Mouse (Mus musculus) gastrocnemius, adult 2 months (tissue): ENCODE results near the gene Sfi1. TPM values are rescaled to one million over a fixed set of nuclear protein-coding genes. Genes with fewer than 3 reads are reported as not detected.
A peak's percentile ranks its signal among the peaks of the same experiment; 100 is the strongest.
"Not testable (repeated sequence)": the region's sequence is repeated elsewhere in the genome, so short reads cannot be mapped to it uniquely, and the experiment has no call there.

Experiments used
- DNase-seq: peaks from one replicate; pipeline ENCODE4 v3.0.0; 2022
- H3K27ac ChIP-seq: fragments of 200-600 bp; 2 replicates; pipeline ENCODE4 v1.8.1; 2022; ENCODE audit warnings: mild to moderate bottlenecking
- H3K4me3 ChIP-seq: fragments of 200-600 bp; 2 replicates; pipeline ENCODE4 v1.8.1; 2022; ENCODE audit warnings: mild to moderate bottlenecking, moderate library complexity
- CTCF ChIP-seq: fragments of 200-600 bp; IDR thresholded peaks from 2 replicates; pipeline ENCODE4 v1.8.1; 2022; ENCODE audit warnings: antibody characterized with exemption, mild to moderate bottlenecking, moderate library complexity
- intact Hi-C: fragments of 180-260 bp; cut with DNase I; formaldehyde crosslinking; loops from one replicate; pipeline ENCODE4 v1.15.1; 2025
- total RNA-seq, 2 experiments: library from RNA; stranded (reverse); gene quantifications; 2 replicates each; pipeline ENCODE4 v1.2.3; 2021

The Sfi1 gene
- total RNA-seq, 2 experiments from 2014 or later: 15.3 to 15.6 TPM

- H3K4me3 ChIP-seq, H3K27ac ChIP-seq, intact Hi-C loops, DNase-seq: not testable (repeated sequence)
These were observed 57.3 kb downstream of the Sfi1 start for GRCm38 (mm10) chr11:3135956-3136355.

GRCm38 (mm10) chr11:3135391-3135790 lies 57.9 kb downstream of the Sfi1 start:
- intact Hi-C loops, H3K27ac ChIP-seq, DNase-seq, H3K4me3 ChIP-seq: not testable (repeated sequence)

GRCm38 (mm10) chr11:3133360-3133759 lies 59.9 kb downstream of the Sfi1 start:
- intact Hi-C loops, DNase-seq, H3K27ac ChIP-seq, H3K4me3 ChIP-seq: not testable (repeated sequence)

GRCm38 (mm10) chr11:3132957-3133356 lies 60.3 kb downstream of the Sfi1 start:
- H3K27ac ChIP-seq, intact Hi-C loops, H3K4me3 ChIP-seq: not testable (repeated sequence)
- peak; percentile 42 for DNase-seq

- peak; percentile 64 for DNase-seq
- intact Hi-C loops, H3K27ac ChIP-seq, H3K4me3 ChIP-seq: not testable (repeated sequence)
These were observed 61.3 kb downstream of the Sfi1 start for GRCm38 (mm10) chr11:3132001-3132400.

- H3K4me3 ChIP-seq, H3K27ac ChIP-seq, intact Hi-C loops: not testable (repeated sequence)
- peak; percentile 76 for DNase-seq
These were observed 63.4 kb downstream of the Sfi1 start for GRCm38 (mm10) chr11:3129852-3130251.

GRCm38 (mm10) chr11:3129276-3129675 lies 64.0 kb downstream of the Sfi1 start:
- DNase-seq, H3K27ac ChIP-seq, intact Hi-C loops, H3K4me3 ChIP-seq: not testable (repeated sequence)

GRCm38 (mm10) chr11:3127303-3127795 lies 65.9 kb downstream of the Sfi1 start:
- H3K4me3 ChIP-seq, H3K27ac ChIP-seq, intact Hi-C loops: not testable (repeated sequence)
- peak; percentile 63 for DNase-seq

- intact Hi-C loops, H3K27ac ChIP-seq, H3K4me3 ChIP-seq: not testable (repeated sequence)
- peak; percentile 82 for DNase-seq
These were observed 66.6 kb downstream of the Sfi1 start for GRCm38 (mm10) chr11:3126478-3127302.

- DNase-seq, H3K4me3 ChIP-seq, H3K27ac ChIP-seq, intact Hi-C loops: not testable (repeated sequence)
These were observed 67.3 kb downstream of the Sfi1 start for GRCm38 (mm10) chr11:3125922-3126321.

- TF ChIP-seq CTCF: peak; percentile 29; the same call in 1 of the 2 replicates
- intact Hi-C loops, DNase-seq: not testable (repeated sequence)
- Histone ChIP-seq H3K4me3 (peak overlapping the region; percentile 75), H3K27ac (peak overlapping the region; percentile 76; the same call in 1 of the 2 replicates)
These were observed 68.1 kb downstream of the Sfi1 start for GRCm38 (mm10) chr11:3124932-3125810.

GRCm38 (mm10) chr11:3114403-3114802 lies 78.9 kb downstream of the Sfi1 start:
- intact Hi-C loops: no loop called here
- Histone ChIP-seq H3K27ac (no peak overlapping the region), H3K4me3 (no peak overlapping the region)
- DNase-seq: no peak
- TF ChIP-seq CTCF: no peak

GRCm38 (mm10) chr11:3106154-3106553 lies 87.1 kb downstream of the Sfi1 start:
- TF ChIP-seq CTCF: no peak
- no peak overlapping the region for H3K4me3 ChIP-seq
- DNase-seq: no peak
- intact Hi-C loops: no loop called here
- H3K27ac ChIP-seq: no peak overlapping the region
